Mouse (Mus musculus) ES-E14 (cell line): ENCODE results near the gene Pbld2.
A peak's percentile ranks its signal among the peaks of the same experiment; 100 is the strongest.

ENCODE experiments used
- CHD2 ChIP-seq: IDR thresholded peaks from 2 replicates; pipeline ENCODE4 v1.6.1; 2014; ENCODE audit warnings: mild to moderate bottlenecking, low read depth, low read length, inconsistent platforms
- HCFC1 ChIP-seq: IDR thresholded peaks from 2 replicates; pipeline ENCODE4 v1.6.1; 2012; ENCODE audit warnings: low read length, inconsistent platforms, borderline replicate concordance; ENCODE audit not compliant: insufficient read depth
- MAFK ChIP-seq: IDR thresholded peaks from 2 replicates; pipeline ENCODE4 v1.6.1; 2014; ENCODE audit warnings: mild to moderate bottlenecking, low read depth, low read length, inconsistent platforms; ENCODE audit not compliant: insufficient read depth
- ZC3H11A ChIP-seq: IDR thresholded peaks from 2 replicates; pipeline ENCODE4 v1.6.1; 2012; ENCODE audit warnings: low read depth, mild to moderate bottlenecking, inconsistent platforms, low read length, borderline replicate concordance
- ZNF384 ChIP-seq: IDR thresholded peaks from 2 replicates; pipeline ENCODE4 v1.6.1; 2012; ENCODE audit warnings: low read depth, low read length, inconsistent platforms

DNA sequence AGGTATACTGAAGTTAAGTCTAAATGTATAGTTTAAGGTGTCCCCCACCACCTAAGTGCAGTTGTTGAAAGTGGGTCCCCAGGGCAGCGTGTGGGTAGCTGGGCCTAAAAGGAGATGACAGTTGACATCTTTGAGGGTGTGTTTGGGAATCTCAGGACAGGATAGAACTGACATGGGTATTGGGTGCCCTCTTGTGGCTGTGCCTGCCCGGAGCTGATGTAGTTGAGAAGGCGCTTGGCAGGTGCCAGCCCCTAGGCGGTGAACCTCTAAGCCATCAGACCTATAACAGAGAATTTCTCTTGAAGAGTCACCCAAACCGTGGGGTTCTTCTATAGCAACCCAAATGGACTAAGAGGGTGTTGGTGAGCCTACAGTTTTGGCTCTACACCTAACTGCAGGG lies 41.9 kb downstream of the Pbld2 start:
- peak; percentile 81 for TF ChIP-seq ZC3H11A
- no peak for TF ChIP-seq ZNF384
- TF ChIP-seq HCFC1: no peak
- no peak for TF ChIP-seq CHD2
- TF ChIP-seq MAFK: no peak
